Comparison of ENCODE assay signal across 15 mouse cellular contexts in the genomic region with DNA sequence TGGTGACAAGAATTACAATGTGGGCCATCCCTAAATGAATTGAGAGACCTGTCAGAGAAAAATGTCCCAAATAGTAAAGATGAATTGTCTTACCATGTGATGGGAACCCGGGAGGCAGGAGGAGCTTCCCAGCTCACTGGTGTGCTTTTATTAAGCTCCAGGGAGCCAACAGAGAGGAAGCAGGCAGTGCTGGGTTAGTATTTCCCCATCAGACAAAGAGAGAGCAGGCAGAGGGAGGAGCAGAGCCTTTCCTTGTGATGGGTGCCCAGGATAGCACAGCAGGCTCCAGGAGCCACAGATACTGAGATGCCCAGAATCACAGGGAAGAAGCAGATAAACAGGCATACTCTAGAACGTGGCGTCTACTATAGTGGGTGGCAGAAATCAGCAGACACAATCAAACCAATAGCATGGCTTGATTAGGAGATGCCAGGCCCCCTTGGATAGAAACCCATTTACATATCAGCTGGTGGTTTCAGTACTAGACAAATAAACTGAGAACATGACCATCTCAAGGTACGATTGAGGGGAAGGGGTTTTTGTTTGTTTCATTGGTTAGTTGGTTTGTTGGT.
DNase-seq lines count a peak whose midpoint lies in the region; ATAC-seq and TF ChIP-seq lines count a peak whose summit lies in the region.
"Had no signal": no experiment of that assay in that cellular context is flagged by ENCODE, and none has a peak within 500 bp of the region (broad histone marks: within the 10 kb centered on the region; RNA-seq: fewer than 3 reads in every experiment).

No protein-coding gene starts in this region.

- peaks cover 57% of the 10 kb centered on the region for H3K4me1 ChIP-seq in liver, embryonic 11.5 days (replicated peaks; ENCODE audit: control insufficient read depth, insufficient read depth, low read length)
- H3K4me1 ChIP-seq in liver, embryonic 12.5 days = peaks cover 75% of the 10 kb centered on the region
- H3K4me1 ChIP-seq in CH12.LX (ENCODE audit: control insufficient read depth in 1 of 2, insufficient read depth in 2 of 2) = peaks cover 18 to 43% of the 10 kb centered on the region in 2 experiments
- peaks cover 48 to 55% of the 10 kb centered on the region in 2 experiments for H3K4me1 ChIP-seq in liver, embryonic 14.5 days (replicated peaks; ENCODE audit: control insufficient read depth in 2 of 2, insufficient read depth in 2 of 2, low read length in 1 of 2)
- no peaks in the 10 kb centered on the region for H3K4me1 ChIP-seq in forebrain, embryonic 11.5 days (replicated peaks; ENCODE audit: control insufficient read depth, insufficient read depth, low read length)
- H3K4me1 ChIP-seq in forebrain, embryonic 16.5 days (replicated peaks; ENCODE audit: control insufficient read depth, insufficient read depth, low read length) = no peaks in the 10 kb centered on the region; the same call in 1 of the 2 replicates
- H3K4me1 ChIP-seq: embryonic facial prominence, embryonic 12.5 days had no signal

- no peak for TF ChIP-seq RAD21 in CH12.LX (IDR thresholded peaks at IDR 0.05; ENCODE audit: low read depth, low read length)

- no peak overlapping the region for H3K27ac ChIP-seq in liver, embryonic 11.5 days (ENCODE audit: low read depth, low read length)
- H3K27ac ChIP-seq in liver, embryonic 12.5 days = no peak overlapping the region
- peak overlapping the region; percentile 23; the same call in 1 of the 2 replicates for H3K27ac ChIP-seq in CH12.LX (ENCODE audit: insufficient read depth, low read depth)
- no peak overlapping the region for H3K27ac ChIP-seq in liver, embryonic 14.5 days
- no peak overlapping the region for H3K27ac ChIP-seq in forebrain, embryonic 11.5 days (ENCODE audit: low read depth, low read length)
- no peak overlapping the region for H3K27ac ChIP-seq in forebrain, embryonic 16.5 days (ENCODE audit: low read length)
- H3K27ac ChIP-seq: embryonic facial prominence, embryonic 12.5 days; forebrain, embryonic 10.5 days; neural tube, embryonic 15.5 days had no signal

- dilution Hi-C loops in CH12.LX (cut with MboI; ENCODE audit: extremely low pct_ligation_motif_present, extremely low pct_unique_long_range_greater_than_20kb, low sequenced_read_pairs) = no loop called here

- no peak for ATAC-seq in liver, embryonic 11.5 days (replicated peaks; ENCODE audit: low FRiP score)
- no peak for ATAC-seq in liver, embryonic 12.5 days
- ATAC-seq in liver, embryonic 14.5 days (ENCODE audit: insufficient read depth) = no peak
- no peak for ATAC-seq in erythroblast, adult 5-6 weeks (replicated peaks; ENCODE audit: low FRiP score, poor library complexity, severe bottlenecking)
- no peak for ATAC-seq in forebrain, embryonic 11.5 days (replicated peaks; ENCODE audit: low FRiP score)
- no peak for ATAC-seq in forebrain, embryonic 16.5 days

- no peak overlapping the region for H3K4me3 ChIP-seq in liver, embryonic 11.5 days (ENCODE audit: low read depth, low read length)
- H3K4me3 ChIP-seq in liver, embryonic 12.5 days = no peak overlapping the region
- H3K4me3 ChIP-seq in CH12.LX (replicated peaks in 1 of 3; ENCODE audit: low read depth in 2 of 3, low read length in 2 of 3, poor library complexity in 1 of 3) = peak overlapping the region in 2 of 3 experiments; percentile 51 to 54
- H3K4me3 ChIP-seq in liver, embryonic 14.5 days (ENCODE audit: insufficient read depth in 1 of 2, low read depth in 2 of 2, low read length in 2 of 2) = no peak overlapping the region
- no peak overlapping the region for H3K4me3 ChIP-seq in forebrain, embryonic 11.5 days (ENCODE audit: low read depth, low read length)
- no peak overlapping the region for H3K4me3 ChIP-seq in forebrain, embryonic 16.5 days (replicated peaks; ENCODE audit: low read length)
- H3K4me3 ChIP-seq: embryonic facial prominence, embryonic 12.5 days; forebrain, embryonic 10.5 days; neural tube, embryonic 15.5 days had no signal

- TF ChIP-seq EP300 in CH12.LX (IDR thresholded peaks at IDR 0.05; ENCODE audit: low read length) = no peak
- TF ChIP-seq EP300 in liver, embryonic 14.5 days (IDR thresholded peaks at IDR 0.05; ENCODE audit: low read depth) = no peak

- H3K27me3 ChIP-seq in liver, embryonic 11.5 days (replicated peaks; ENCODE audit: control insufficient read depth, insufficient read depth, low read length) = no peaks in the 10 kb centered on the region
- H3K27me3 ChIP-seq in liver, embryonic 12.5 days (replicated peaks) = no peaks in the 10 kb centered on the region
- H3K27me3 ChIP-seq in CH12.LX (replicated peaks) = no peaks in the 10 kb centered on the region
- H3K27me3 ChIP-seq in liver, embryonic 14.5 days (ENCODE audit: control insufficient read depth, insufficient read depth, low read length) = no peaks in the 10 kb centered on the region
- H3K27me3 ChIP-seq in forebrain, embryonic 11.5 days (ENCODE audit: control insufficient read depth, insufficient read depth, low read length) = no peaks in the 10 kb centered on the region
- H3K27me3 ChIP-seq in forebrain, embryonic 16.5 days (replicated peaks; ENCODE audit: control insufficient read depth, insufficient read depth, low read length) = no peaks in the 10 kb centered on the region
- H3K27me3 ChIP-seq: embryonic facial prominence, embryonic 12.5 days; neural tube, embryonic 15.5 days had no signal

- in situ Hi-C loops in CH12.LX (cut with MboI; ENCODE audit: low pct_ligation_motif_present, low pct_unique_long_range_greater_than_20kb, low sequenced_read_pairs) = loop anchor here (5.0 kb wide), 1 partner anchor 53 kb away; no protein-coding TSS in a partner anchor

- WGBS in liver, embryonic 11.5 days = 39% methylated on average over 4 of the region's 4 CpGs
- WGBS in liver, embryonic 12.5 days (ENCODE audit: insufficient replicate concordance) = 32% methylated on average over 4 of the region's 4 CpGs
- WGBS in liver, embryonic 14.5 days (ENCODE audit: insufficient replicate concordance) = 24% methylated on average over 4 of the region's 4 CpGs
- 61% methylated on average over 4 of the region's 4 CpGs for WGBS in forebrain, embryonic 11.5 days
- 63% methylated on average over 4 of the region's 4 CpGs for WGBS in forebrain, embryonic 16.5 days

- H3K4me2 ChIP-seq in liver, embryonic 11.5 days = peak overlapping the region; percentile 0; the same call in 1 of the 2 replicates
- no peak overlapping the region; the same call in 1 of the 2 replicates for H3K4me2 ChIP-seq in liver, embryonic 12.5 days
- peak overlapping the region; percentile 93; the same call in 1 of the 2 replicates for H3K4me2 ChIP-seq in CH12.LX (ENCODE audit: insufficient read depth, low read depth, poor library complexity, severe bottlenecking)
- H3K4me2 ChIP-seq in liver, embryonic 14.5 days (ENCODE audit: low read depth) = no peak overlapping the region
- H3K4me2 ChIP-seq in forebrain, embryonic 11.5 days (ENCODE audit: low read depth, low read length, severe bottlenecking) = no peak overlapping the region
- H3K4me2 ChIP-seq in forebrain, embryonic 16.5 days (ENCODE audit: low read length) = no peak overlapping the region
- H3K4me2 ChIP-seq: embryonic facial prominence, embryonic 12.5 days; lung, embryonic 14.5 days; neural tube, embryonic 15.5 days had no signal

- H3K36me3 ChIP-seq in liver, embryonic 11.5 days (ENCODE audit: control insufficient read depth, insufficient read depth, low read length) = no peaks in the 10 kb centered on the region
- H3K36me3 ChIP-seq in liver, embryonic 12.5 days = no peaks in the 10 kb centered on the region
- H3K36me3 ChIP-seq in CH12.LX (replicated peaks in 1 of 2; ENCODE audit: control insufficient read depth in 1 of 2, insufficient read depth in 1 of 2, low read length in 1 of 2) = peaks cover 0 to 21% of the 10 kb centered on the region in 2 experiments
- H3K36me3 ChIP-seq in liver, embryonic 14.5 days (replicated peaks; ENCODE audit: control insufficient read depth, insufficient read depth, low read depth) = no peaks in the 10 kb centered on the region
- no peaks in the 10 kb centered on the region for H3K36me3 ChIP-seq in forebrain, embryonic 11.5 days (ENCODE audit: control insufficient read depth, insufficient read depth, low read length)
- H3K36me3 ChIP-seq in forebrain, embryonic 16.5 days (ENCODE audit: control insufficient read depth, insufficient read depth) = no peaks in the 10 kb centered on the region
- H3K36me3 ChIP-seq: embryonic facial prominence, embryonic 12.5 days; forebrain, embryonic 10.5 days; neural tube, embryonic 15.5 days had no signal

- peak overlapping the region; percentile 28; the same call in 1 of the 2 replicates for H3K9ac ChIP-seq in liver, embryonic 11.5 days (ENCODE audit: low read depth, low read length)
- H3K9ac ChIP-seq in liver, embryonic 12.5 days = no peak overlapping the region
- H3K9ac ChIP-seq in CH12.LX (ENCODE audit: insufficient read depth, low read depth) = peak overlapping the region; percentile 22; the same call in 1 of the 2 replicates
- H3K9ac ChIP-seq in liver, embryonic 14.5 days (replicated peaks) = 0 out of 2 replicates have a peak overlapping the region, but pooled peaks have one; percentile 7
- H3K9ac ChIP-seq in forebrain, embryonic 11.5 days (ENCODE audit: low read length) = no peak overlapping the region
- no peak overlapping the region for H3K9ac ChIP-seq in forebrain, embryonic 16.5 days (replicated peaks; ENCODE audit: low read depth, low read length)
- H3K9ac ChIP-seq: embryonic facial prominence, embryonic 12.5 days; lung, embryonic 14.5 days; neural tube, embryonic 15.5 days had no signal

- no peak for DNase-seq in liver, embryonic 11.5 days (ENCODE audit: low spot score)
- DNase-seq in B cell, adult 2 months = peak; percentile 56 to 57
- DNase-seq in CH12.LX (ENCODE audit: extremely low read depth) = peak; percentile 67
- no peak for DNase-seq in liver, embryonic 14.5 days (ENCODE audit: low read depth in 3 of 3, low spot score in 3 of 3)
- DNase-seq in forebrain, embryonic 11.5 days (ENCODE audit: low spot score) = no peak
- DNase-seq: cerebellum, postnatal 14 days; heart, postnatal 36 days; layer of hippocampus, adult 9-11 months; lung, embryonic 14.5 days had no signal

- no peak for TF ChIP-seq POLR2A in CH12.LX (IDR thresholded peaks at IDR 0.05; ENCODE audit: low read depth, low read length)

- TF ChIP-seq CTCF in CH12.LX (conservative IDR thresholded peaks at IDR 0.05 in 1 of 2, IDR thresholded peaks at IDR 0.05 in 1 of 2; ENCODE audit: low read depth in 2 of 2, low read length in 2 of 2) = no peak
- no peak for TF ChIP-seq CTCF in liver, embryonic 14.5 days (IDR thresholded peaks at IDR 0.05; ENCODE audit: low read depth)

- H3K79me2 ChIP-seq in CH12.LX (replicated peaks; ENCODE audit: control insufficient read depth, extremely low read depth, insufficient read depth, poor library complexity, severe bottlenecking) = no peaks in the 10 kb centered on the region; the same call in 1 of the 2 replicates

- H3K9me3 ChIP-seq in liver, embryonic 11.5 days (ENCODE audit: control insufficient read depth, low read length) = no peaks in the 10 kb centered on the region
- no peaks in the 10 kb centered on the region for H3K9me3 ChIP-seq in liver, embryonic 12.5 days (replicated peaks)
- H3K9me3 ChIP-seq in CH12.LX (replicated peaks; ENCODE audit: low read length) = no peaks in the 10 kb centered on the region
- H3K9me3 ChIP-seq in liver, embryonic 14.5 days (ENCODE audit: control insufficient read depth, low read length) = no peaks in the 10 kb centered on the region
- H3K9me3 ChIP-seq in forebrain, embryonic 11.5 days (ENCODE audit: control insufficient read depth, low read length) = no peaks in the 10 kb centered on the region
- no peaks in the 10 kb centered on the region for H3K9me3 ChIP-seq in forebrain, embryonic 16.5 days (ENCODE audit: control insufficient read depth, low read length)
- H3K9me3 ChIP-seq: embryonic facial prominence, embryonic 12.5 days; forebrain, embryonic 10.5 days; neural tube, embryonic 15.5 days had no signal

Comparison
In these comparisons a context has a peak if more than half of its experiments do, and no peak if none do; other contexts are left out.
1. H3K4me2 ChIP-seq: peak in liver, embryonic 11.5 days (single experiment) and CH12.LX (single experiment); none in liver, embryonic 12.5 days (single experiment), liver, embryonic 14.5 days (single experiment), forebrain, embryonic 11.5 days (single experiment) and forebrain, embryonic 16.5 days (single experiment).
2. H3K9ac ChIP-seq: peak in liver, embryonic 11.5 days (single experiment), CH12.LX (single experiment) and liver, embryonic 14.5 days (single experiment); none in liver, embryonic 12.5 days (single experiment), forebrain, embryonic 11.5 days (single experiment) and forebrain, embryonic 16.5 days (single experiment).
3. DNase-seq: peak in B cell, adult 2 months (2 of 2) and CH12.LX (single experiment); none in liver, embryonic 11.5 days (single experiment), liver, embryonic 14.5 days (0 of 3) and forebrain, embryonic 11.5 days (single experiment).
4. H3K4me3 ChIP-seq: peak in CH12.LX (2 of 3); none in liver, embryonic 11.5 days (single experiment), liver, embryonic 12.5 days (single experiment), liver, embryonic 14.5 days (0 of 2), forebrain, embryonic 11.5 days (single experiment) and forebrain, embryonic 16.5 days (single experiment).